Mouse (Mus musculus): ENCODE measurements at regions not wholly inside any gene's neighbourhood (a gene's known extent, or its start where the extent isn't known, plus 50 kb on each side); places are given as distances from the start of the nearest gene placed in this dataset.

DNA sequence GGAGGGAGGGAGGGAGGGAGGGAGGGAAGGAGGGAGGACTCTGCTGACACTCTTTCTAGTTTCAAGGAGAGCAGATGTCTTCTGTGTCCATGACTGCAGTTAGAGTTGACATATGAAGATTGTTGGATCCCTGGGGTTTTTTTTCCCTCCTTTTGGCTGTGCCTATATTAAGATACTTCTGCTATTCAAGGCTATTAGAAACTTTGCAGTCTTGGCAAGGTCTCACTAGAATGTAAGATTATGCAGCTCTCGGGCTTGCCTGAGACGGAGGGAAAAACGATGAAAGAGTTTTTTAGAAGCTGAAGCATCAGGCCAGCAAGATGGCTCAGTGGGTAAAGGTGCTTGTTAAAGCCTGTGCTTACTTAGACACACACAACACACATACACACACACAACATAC is 83.5 kb upstream of the Sfswap start:
- no peak for ATAC-seq (replicated peaks; ENCODE audit: poor library complexity)

DNA sequence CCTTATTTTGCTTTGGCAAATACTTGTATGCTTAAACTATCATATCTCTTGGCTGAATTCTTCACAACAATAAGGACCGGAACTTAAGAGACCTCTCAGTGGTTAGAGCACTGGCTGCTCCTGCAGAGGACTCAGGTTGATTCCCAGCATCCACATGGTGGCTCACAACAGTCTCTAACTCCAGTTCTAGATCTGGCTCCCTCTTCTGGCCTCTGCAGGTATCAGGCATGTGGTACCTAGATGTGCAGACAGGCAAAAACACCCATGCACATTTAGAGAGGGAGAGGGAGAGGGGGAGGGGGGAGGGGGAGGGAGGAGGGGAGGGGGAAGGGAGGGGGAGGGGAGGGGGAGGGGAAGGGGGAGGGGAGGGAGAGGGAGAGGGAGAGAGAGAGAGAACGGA is 80.0 kb upstream of the Sfswap start:
- ATAC-seq (replicated peaks; ENCODE audit: poor library complexity): no peak

DNA sequence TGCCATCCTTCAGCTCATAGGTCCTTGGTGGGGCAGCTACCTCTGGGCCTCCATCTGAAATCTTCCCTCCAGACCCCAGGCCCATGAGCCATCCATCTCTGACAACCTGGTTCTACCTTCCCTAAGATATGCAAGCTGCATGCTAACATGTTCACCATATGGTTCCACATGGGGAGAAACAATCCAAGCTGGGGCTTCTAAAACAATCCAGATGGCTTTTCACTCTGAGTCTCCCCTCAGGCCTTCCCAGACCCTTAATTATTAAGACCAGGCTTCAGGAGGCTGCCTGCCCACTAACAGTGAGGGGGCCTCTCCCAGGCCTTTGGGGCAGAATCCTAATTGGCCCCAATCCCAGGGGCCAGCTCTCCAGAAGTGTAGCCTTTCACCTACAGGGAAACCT is 71.1 kb upstream of the Sfswap start:
- no peak for ATAC-seq (replicated peaks; ENCODE audit: poor library complexity)

DNA sequence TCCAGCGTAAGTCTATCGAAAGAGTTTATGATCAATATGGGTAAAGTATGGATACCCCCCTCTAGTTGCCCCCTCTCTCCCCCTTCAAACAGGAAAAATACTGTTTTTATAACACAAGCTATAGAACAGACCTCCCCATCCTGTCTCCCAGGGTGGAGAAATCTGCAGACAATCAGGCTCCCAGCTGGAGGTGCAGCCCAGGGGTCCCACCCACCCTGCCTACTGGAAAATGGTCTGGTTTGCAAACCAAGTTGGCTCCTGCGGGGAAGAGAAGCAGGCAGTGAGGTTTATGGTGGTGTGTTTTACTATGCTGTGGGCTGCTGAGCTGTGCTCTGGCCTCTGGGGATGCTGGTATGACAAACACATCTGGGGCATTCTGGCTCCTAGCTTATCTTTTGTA is 70.7 kb upstream of the Sfswap start:
- no peak for ATAC-seq (replicated peaks; ENCODE audit: poor library complexity)

DNA sequence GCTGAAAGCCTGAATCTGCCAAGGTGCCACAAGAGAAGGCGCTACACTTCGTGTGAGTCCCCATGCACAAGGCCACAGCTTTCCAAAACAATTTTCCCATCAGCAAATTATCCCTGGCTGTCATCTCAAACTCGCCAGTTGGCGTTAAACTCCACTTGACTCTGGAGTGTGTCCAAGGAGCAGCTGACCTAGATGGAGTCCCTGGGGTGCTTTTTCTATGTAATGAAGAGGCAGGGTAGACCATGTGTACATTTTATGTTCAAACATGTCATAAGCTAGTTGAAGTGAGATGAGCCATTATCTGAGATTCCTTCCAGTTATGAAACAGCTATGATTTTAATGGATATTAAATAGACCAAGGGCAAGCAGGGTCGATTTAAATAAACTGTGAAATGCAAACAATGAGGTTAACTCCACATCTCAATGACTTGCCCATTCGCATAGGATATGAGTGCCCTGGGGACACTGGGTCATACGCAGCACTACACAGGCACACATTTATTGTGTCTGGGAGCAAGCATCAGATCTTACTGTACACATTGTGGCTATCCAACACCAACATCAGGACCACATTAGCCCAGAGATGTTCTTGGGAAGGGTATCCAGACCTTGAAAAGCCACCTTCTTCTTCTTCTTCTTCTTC is 51.0 kb upstream of the Sfswap start:
- no peak for ATAC-seq (replicated peaks; ENCODE audit: poor library complexity)

All from megakaryocyte progenitor cell, adult 5-6 weeks (primary cell).